Mouse (Mus musculus) left cerebral cortex, postnatal 36 days (tissue): Measurements from ENCODE around the gene Sppl2a. TPM values are rescaled to one million over a fixed set of nuclear protein-coding genes. Genes with fewer than 3 reads are reported as not detected.
"Not testable (repeated sequence)": the region's sequence is repeated elsewhere in the genome, so short reads cannot be mapped to it uniquely, and the experiment has no call there.

ENCODE experiments used
- DNase-seq, 2 experiments: peaks; one replicate each; pipeline ENCODE4 v3.0.0; 2021 to 2022; ENCODE audit warnings: low spot score in 2 of 2, mixed read lengths in 1 of 2
- intact Hi-C: fragments of 180-260 bp; cut with DNase I; formaldehyde crosslinking; loops from one replicate; pipeline ENCODE4 v1.15.1; 2025
- total RNA-seq, 2 experiments: library from RNA; stranded (reverse); gene quantifications; 2 replicates each; pipeline ENCODE4 v1.2.3; 2021

Sppl2a gene
- total RNA-seq, 2 experiments from 2014 or later, result 23.7 to 29.2 TPM

DNA sequence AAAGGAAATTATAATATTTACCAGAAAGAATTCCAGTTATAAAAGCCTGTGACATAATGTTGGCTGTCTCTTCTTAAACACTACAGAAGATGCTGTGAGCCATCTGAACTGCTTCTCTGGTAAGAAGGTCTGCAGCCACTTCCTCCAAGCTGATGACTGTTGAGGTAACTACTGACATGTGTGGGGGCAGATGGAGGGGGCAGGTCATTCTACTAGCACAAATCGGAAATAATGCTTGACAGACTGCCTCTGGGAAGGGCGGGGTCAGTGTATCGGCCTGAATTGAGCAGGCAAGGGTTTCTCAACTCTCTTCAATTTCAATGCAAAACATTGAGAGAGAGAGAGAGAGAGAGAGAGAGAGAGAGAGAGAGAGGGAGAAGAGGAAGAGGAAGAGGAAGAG is 28.9 kb downstream of the Sppl2a start:
- DNase-seq, result no peak
- intact Hi-C loops, result no loop called here

- no peak for DNase-seq
- intact Hi-C loops, result no loop called here
Measured at GRCm38 (mm10) chr2:126897511-126897910, 35.5 kb downstream of the Sppl2a start.

GRCm38 (mm10) chr2:126896941-126897340 is 36.1 kb downstream of the Sppl2a start:
- intact Hi-C loops, result no loop called here
- DNase-seq, result no peak

DNA sequence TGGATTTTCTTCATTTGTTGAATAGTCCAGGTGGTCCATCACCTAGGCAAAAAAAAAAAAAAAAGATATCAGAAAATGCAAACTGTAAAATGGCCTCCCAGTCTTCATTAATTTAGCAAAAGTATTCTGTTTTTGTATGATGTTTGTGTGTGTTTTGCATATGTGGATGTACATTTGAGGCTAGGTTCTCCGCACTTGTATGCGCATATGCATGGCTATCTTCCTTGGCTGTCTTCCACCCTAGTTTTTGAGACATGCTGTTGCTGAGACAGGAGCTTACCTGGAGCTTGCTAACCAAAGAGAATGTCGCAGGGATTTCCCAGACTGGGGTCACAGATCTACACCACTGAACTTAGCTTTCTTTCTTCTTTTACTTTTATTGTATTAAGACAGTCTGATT is 38.8 kb downstream of the Sppl2a start:
- intact Hi-C loops, result no loop called here
- no peak for DNase-seq

DNA sequence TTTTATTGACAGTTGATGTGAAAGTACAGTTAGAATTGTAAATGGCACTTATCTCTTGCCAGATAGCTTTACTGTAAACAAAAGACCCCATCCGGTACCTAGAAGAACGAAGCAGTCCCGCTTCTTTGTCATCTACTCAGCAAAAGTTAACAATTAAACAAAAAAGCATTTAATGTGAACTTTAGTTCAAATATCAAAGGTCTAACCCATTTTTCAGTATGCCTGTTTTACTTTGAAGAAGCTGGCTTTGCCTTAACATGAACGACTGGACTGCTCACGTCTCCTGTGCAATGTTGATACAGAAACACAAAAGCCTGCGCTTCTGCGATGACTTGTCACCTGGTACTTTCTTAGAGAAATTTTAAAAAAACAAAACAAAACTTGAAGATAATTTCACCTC is 40.7 kb downstream of the Sppl2a start:
- no peak for DNase-seq
- intact Hi-C loops, result no loop called here

GRCm38 (mm10) chr2:126891743-126892142 is 41.3 kb downstream of the Sppl2a start:
- intact Hi-C loops, result no loop called here
- no peak for DNase-seq

GRCm38 (mm10) chr2:126887141-126887540 is 45.9 kb downstream of the Sppl2a start:
- intact Hi-C loops, result no loop called here
- no peak for DNase-seq

- no peak for DNase-seq
- intact Hi-C loops, result no loop called here
Measured at GRCm38 (mm10) chr2:126885871-126886270, 47.2 kb downstream of the Sppl2a start.

- DNase-seq, intact Hi-C loops: not testable (repeated sequence)
Measured at GRCm38 (mm10) chr2:126882711-126883110, 50.3 kb downstream of the Sppl2a start.

DNA sequence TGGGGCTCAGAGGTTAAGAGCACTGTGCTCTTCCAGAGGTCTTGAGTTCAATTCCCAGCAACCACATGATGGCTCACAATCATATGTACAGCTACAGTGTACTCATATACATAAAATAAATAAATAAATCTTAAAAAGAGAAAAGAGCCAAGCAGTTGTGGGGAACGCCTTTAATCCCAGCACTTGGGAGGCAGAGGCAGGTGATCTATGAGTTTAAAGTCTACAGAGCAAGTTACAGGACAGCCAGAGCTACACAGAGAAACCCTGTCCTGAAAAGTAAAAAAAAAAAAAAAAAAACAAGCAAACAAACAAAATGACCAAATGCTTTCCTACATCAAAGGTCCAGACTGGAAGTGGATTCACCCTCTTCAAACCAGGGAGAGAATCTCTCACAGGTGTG is 55.0 kb downstream of the Sppl2a start:
- intact Hi-C loops, result no loop called here

DNA sequence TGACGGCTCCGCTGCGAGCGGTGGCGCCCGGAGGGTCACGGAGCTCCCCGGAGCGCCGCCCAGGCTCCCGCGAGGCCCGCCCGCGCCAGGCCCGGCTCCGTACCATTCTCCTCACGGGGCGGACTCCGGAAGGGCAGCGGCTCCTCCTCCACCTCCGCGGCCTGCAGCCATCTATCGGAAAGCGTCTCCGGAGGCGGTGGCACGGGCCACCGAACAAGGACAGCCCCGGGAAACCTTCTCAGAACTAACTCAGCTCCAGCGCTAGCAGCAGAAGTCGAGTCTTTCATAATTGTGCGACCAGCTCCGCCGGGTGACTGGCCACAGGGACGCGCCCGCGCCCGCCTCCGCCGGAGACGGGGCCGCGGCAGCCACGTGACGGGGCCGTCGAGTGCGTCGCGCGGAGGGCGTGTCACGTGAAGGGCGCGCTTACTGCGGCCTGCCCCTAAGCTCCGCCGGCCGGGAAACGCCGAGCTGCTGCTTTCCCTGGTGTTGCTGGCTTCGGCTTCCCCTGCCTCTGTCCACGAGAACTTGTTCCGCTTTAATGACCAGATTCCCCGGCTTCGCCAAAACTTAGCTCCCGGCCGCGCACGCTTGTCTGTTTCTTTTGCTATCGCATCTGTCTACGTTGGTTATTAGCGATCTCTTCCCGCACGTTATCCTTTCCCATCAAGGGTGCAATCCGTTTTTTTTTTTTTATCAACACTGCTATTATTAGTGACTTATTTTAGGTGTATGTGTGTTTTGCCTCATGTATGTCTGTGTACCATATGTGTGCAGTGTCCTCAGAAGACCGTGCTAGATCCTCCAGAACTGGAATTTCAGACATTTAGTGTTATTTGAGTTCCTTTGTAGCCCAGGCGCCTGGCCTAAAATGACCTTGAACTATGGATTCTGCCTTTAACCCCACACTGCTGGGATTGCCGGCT is 56.9 kb downstream of the Sppl2a start, which contains the start of gene Trpm7:
TSS of gene Trpm7 (minus strand) at position 360 of the 926 bp plus-strand sequence.
- intact Hi-C loops, result loop anchor here (1.0 kb wide), 1 partner anchor 56 kb away; no protein-coding TSS in a partner anchor
- peak; percentile 93 to 95 for DNase-seq

More for the DNA sequence above, 55.0 kb downstream of the Sppl2a start:
- no peak for DNase-seq

DNA sequence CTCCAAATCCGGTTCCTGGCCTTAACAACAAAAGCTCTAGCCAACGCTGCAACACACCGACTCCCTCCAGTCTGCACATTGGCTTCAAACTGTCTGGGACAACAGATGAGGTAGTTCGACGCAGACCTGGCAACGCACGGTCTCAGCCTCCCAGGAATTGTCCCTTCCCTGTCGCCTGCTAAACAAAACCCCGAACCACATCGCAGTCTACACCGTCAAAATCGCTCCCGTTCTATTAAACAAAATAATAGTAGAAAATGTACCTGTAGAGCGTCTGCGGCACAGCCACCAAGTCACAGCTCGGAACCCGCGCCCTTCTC is 57.6 kb downstream of the Sppl2a start:
- intact Hi-C loops, result no loop called here
- DNase-seq, result no peak

GRCm38 (mm10) chr2:126874809-126875515 is 58.1 kb downstream of the Sppl2a start:
- intact Hi-C loops, result no loop called here
- DNase-seq, result no peak

GRCm38 (mm10) chr2:126866301-126866700 is 66.7 kb downstream of the Sppl2a start:
- intact Hi-C loops, result no loop called here
- no peak for DNase-seq

- no peak for DNase-seq
- intact Hi-C loops, result no loop called here
Measured at GRCm38 (mm10) chr2:126865501-126866199, 67.4 kb downstream of the Sppl2a start.

- intact Hi-C loops, result no loop called here
- no peak for DNase-seq
Measured at GRCm38 (mm10) chr2:126865026-126865425, 68.0 kb downstream of the Sppl2a start.

DNA sequence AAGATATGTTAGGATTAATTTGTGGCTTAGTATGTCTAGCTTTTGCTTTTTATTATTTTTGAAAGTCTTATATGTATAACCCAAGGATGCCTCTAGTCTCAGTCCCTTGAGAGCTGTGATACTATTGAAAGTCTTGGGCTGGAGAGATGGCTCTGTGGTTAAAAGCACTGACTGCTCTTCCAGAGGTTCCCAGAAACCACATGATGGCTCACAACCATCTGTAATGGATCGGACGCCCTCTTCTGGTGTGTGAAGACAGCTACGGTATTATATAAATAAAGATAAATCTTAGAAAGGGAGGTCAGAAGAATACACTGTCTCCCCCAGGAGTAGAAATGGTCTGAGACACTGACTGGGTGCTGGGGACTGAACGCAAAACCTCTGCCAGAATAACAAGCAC is 88.3 kb downstream of the Sppl2a start:
- intact Hi-C loops, result no loop called here
- no peak for DNase-seq
